Mouse (Mus musculus): ENCODE results near the gene Cenpm. TPM values are rescaled to one million over a fixed set of nuclear protein-coding genes. Genes with fewer than 3 reads are reported as not detected.

Cenpm gene
- total and polyA plus RNA-seq, 3 experiments: 13.7 to 103 (median 70.7) TPM

DNA sequence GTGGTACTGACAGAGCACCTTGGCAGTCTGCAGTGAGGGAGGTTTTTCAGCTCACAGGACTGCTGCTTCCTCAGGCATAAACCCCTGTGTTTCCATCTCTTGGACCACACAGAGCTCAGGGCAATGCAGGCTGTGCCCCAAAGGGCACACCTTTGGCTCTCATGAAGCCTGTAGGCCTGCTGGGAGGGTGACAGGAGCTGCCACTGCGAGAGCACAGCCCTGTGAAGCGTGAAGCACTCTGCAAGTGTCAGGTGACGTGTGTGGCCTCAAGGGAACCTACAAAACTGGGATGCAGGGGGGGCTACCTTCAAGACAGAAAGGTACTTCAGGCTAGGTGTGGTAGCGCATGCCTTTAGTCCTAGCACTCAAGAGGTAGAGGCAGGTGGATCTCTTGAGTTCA, 11.9 kb downstream of the Cenpm start:
- no peak for DNase-seq (ENCODE audit: low spot score)
- ATAC-seq (ENCODE audit: extremely low read depth, insufficient number of reproducible peaks, low FRiP score, poor library complexity, severe bottlenecking): no peak
- Histone ChIP-seq H3K9me3 (replicated peaks) (no peaks in the 10 kb centered on the region), H3K4me3 (ENCODE audit: low read depth, low read length) (no peak overlapping the region), H3K36me3 (replicated peaks) (peaks cover 53% of the 10 kb centered on the region), H3K27me3 (ENCODE audit: insufficient read depth, low read length) (no peaks in the 10 kb centered on the region), H3K4me1 (ENCODE audit: insufficient read depth, low read depth, low read length) (peaks cover 52% of the 10 kb centered on the region)
- no peak for TF ChIP-seq CTCF (IDR thresholded peaks at IDR 0.05; ENCODE audit: low read depth, low read length)
- TF ChIP-seq GATA1 (IDR thresholded peaks at IDR 0.05; ENCODE audit: borderline replicate concordance, low read length): no peak
- TF ChIP-seq GATA2 (IDR thresholded peaks at IDR 0.05; ENCODE audit: borderline replicate concordance, low read depth, low read length): no peak
- no peak for TF ChIP-seq POLR2AphosphoS5 (IDR thresholded peaks at IDR 0.05; ENCODE audit: insufficient replicate concordance, low read depth, low read length)
- TF ChIP-seq TAL1 (conservative IDR thresholded peaks at IDR 0.05; ENCODE audit: low read depth, low read length): no peak

GRCm38 (mm10) chr15:82231591-82232378, 12.8 kb downstream of the Cenpm start:
- peaks cover 46% of the 10 kb centered on the region for H3K36me3 ChIP-seq (replicated peaks)
- no peaks in the 10 kb centered on the region for H3K27me3 ChIP-seq (ENCODE audit: insufficient read depth, low read length)
- H3K9me3 ChIP-seq (replicated peaks): no peaks in the 10 kb centered on the region
- TF ChIP-seq GATA2 (IDR thresholded peaks at IDR 0.05; ENCODE audit: borderline replicate concordance, low read depth, low read length): no peak
- no peak for TF ChIP-seq TAL1 (conservative IDR thresholded peaks at IDR 0.05; ENCODE audit: low read depth, low read length)
- TF ChIP-seq CTCF (IDR thresholded peaks at IDR 0.05; ENCODE audit: low read depth, low read length): no peak
- TF ChIP-seq POLR2AphosphoS5 (IDR thresholded peaks at IDR 0.05; ENCODE audit: insufficient replicate concordance, low read depth, low read length): no peak
- TF ChIP-seq GATA1 (IDR thresholded peaks at IDR 0.05; ENCODE audit: borderline replicate concordance, low read length): no peak
- no peak for DNase-seq (ENCODE audit: low spot score)
- H3K4me3 ChIP-seq (ENCODE audit: low read depth, low read length): no peak overlapping the region
- ATAC-seq (ENCODE audit: extremely low read depth, insufficient number of reproducible peaks, low FRiP score, poor library complexity, severe bottlenecking): no peak
- H3K4me1 ChIP-seq (ENCODE audit: insufficient read depth, low read depth, low read length): peaks cover 51% of the 10 kb centered on the region

DNA sequence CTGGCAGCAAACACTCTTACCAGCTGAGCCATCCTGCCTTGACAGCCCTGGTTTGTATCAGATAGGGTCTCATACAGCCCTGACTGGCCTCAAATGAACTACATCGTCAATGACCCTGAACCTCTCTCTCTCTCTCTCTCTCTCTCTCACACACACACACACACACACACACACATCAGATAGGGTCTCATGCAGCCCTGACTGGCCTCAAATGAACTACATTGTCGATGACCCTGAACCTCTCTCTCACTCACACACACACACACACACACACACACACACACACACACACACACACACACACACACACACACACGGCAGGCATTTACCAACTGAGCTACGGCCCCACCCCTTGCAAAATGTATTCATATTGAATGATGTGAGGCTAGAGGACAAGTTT, 13.4 kb downstream of the Cenpm start:
- peaks cover 50% of the 10 kb centered on the region for H3K4me1 ChIP-seq (ENCODE audit: insufficient read depth, low read depth, low read length)
- DNase-seq (ENCODE audit: low spot score) (no peak), ATAC-seq (ENCODE audit: extremely low read depth, insufficient number of reproducible peaks, low FRiP score, poor library complexity, severe bottlenecking) (no peak)
- H3K4me3 ChIP-seq (ENCODE audit: low read depth, low read length): no peak overlapping the region
- H3K27me3 ChIP-seq (ENCODE audit: insufficient read depth, low read length): peaks cover 2% of the 10 kb centered on the region; the same call in 1 of the 2 replicates
- peaks cover 41% of the 10 kb centered on the region for H3K36me3 ChIP-seq (replicated peaks)
- no peaks in the 10 kb centered on the region for H3K9me3 ChIP-seq (replicated peaks)
- TF ChIP-seq POLR2AphosphoS5 (IDR thresholded peaks at IDR 0.05; ENCODE audit: insufficient replicate concordance, low read depth, low read length) (no peak), GATA1 (IDR thresholded peaks at IDR 0.05; ENCODE audit: borderline replicate concordance, low read length) (no peak), GATA2 (IDR thresholded peaks at IDR 0.05; ENCODE audit: borderline replicate concordance, low read depth, low read length) (no peak), TAL1 (conservative IDR thresholded peaks at IDR 0.05; ENCODE audit: low read depth, low read length) (no peak)

- H3K27me3 ChIP-seq (ENCODE audit: insufficient read depth, low read length): peaks cover 11% of the 10 kb centered on the region; the same call in 1 of the 2 replicates
Measured at GRCm38 (mm10) chr15:82230098-82230611, 14.4 kb downstream of the Cenpm start.

DNA sequence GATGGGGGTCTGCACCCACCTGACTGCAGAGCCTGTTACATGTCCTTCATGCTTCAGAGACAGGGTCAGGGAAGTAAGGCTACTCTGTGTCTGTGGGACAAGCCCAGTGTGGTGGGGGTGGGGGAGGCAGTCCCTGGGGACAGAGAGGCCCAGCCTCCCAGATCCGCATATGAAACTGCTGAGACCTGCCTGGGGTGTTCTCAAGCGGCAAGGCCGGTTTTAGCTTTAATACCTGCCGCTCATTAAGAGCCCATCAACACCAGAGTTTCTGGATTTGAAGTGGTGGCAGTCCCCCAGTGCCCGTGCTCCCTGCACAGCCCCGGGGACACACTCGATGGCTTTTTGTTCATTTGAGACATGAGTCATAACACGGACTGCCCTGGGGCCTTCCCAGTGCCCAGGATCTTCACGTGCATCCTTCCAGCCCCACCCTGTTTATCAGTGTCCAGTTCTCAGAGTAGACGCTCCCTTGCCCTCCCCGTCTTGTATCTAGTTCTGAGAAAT, 15.0 kb downstream of the Cenpm start:
- 0 out of 2 replicates have a peak, but pooled peaks have one; percentile 28 for ATAC-seq (ENCODE audit: extremely low read depth, insufficient number of reproducible peaks, low FRiP score, poor library complexity, severe bottlenecking)
- peaks cover 55% of the 10 kb centered on the region for H3K4me1 ChIP-seq (ENCODE audit: insufficient read depth, low read depth, low read length)
- peaks cover 15% of the 10 kb centered on the region; the same call in 1 of the 2 replicates for H3K27me3 ChIP-seq (ENCODE audit: insufficient read depth, low read length)
- H3K4me3 ChIP-seq (ENCODE audit: low read depth, low read length): peak overlapping the region; percentile 58; the same call in 1 of the 2 replicates
- TF ChIP-seq POLR2AphosphoS5 (IDR thresholded peaks at IDR 0.05; ENCODE audit: insufficient replicate concordance, low read depth, low read length) (no peak), TAL1 (conservative IDR thresholded peaks at IDR 0.05; ENCODE audit: low read depth, low read length) (no peak), GATA2 (IDR thresholded peaks at IDR 0.05; ENCODE audit: borderline replicate concordance, low read depth, low read length) (no peak), CTCF (IDR thresholded peaks at IDR 0.05; ENCODE audit: low read depth, low read length) (no peak), GATA1 (IDR thresholded peaks at IDR 0.05; ENCODE audit: borderline replicate concordance, low read length) (no peak)
- no peaks in the 10 kb centered on the region for H3K9me3 ChIP-seq (replicated peaks)
- peaks cover 27% of the 10 kb centered on the region for H3K36me3 ChIP-seq (replicated peaks)
- no peak for DNase-seq (ENCODE audit: low spot score)

More at GRCm38 (mm10) chr15:82230098-82230611, 14.4 kb downstream of the Cenpm start:
- TF ChIP-seq GATA1 (IDR thresholded peaks at IDR 0.05; ENCODE audit: borderline replicate concordance, low read length) (no peak), TAL1 (conservative IDR thresholded peaks at IDR 0.05; ENCODE audit: low read depth, low read length) (no peak)
- DNase-seq (ENCODE audit: low spot score) (no peak), ATAC-seq (ENCODE audit: extremely low read depth, insufficient number of reproducible peaks, low FRiP score, poor library complexity, severe bottlenecking) (no peak)
- peaks cover 33% of the 10 kb centered on the region for H3K36me3 ChIP-seq (replicated peaks)
- peaks cover 50% of the 10 kb centered on the region for H3K4me1 ChIP-seq (ENCODE audit: insufficient read depth, low read depth, low read length)
- H3K4me3 ChIP-seq (ENCODE audit: low read depth, low read length): peak overlapping the region; percentile 58; the same call in 1 of the 2 replicates
- no peaks in the 10 kb centered on the region for H3K9me3 ChIP-seq (replicated peaks)

GRCm38 (mm10) chr15:82225769-82226168, 18.8 kb downstream of the Cenpm start:
- no peak for DNase-seq (ENCODE audit: low spot score)
- peaks cover 55% of the 10 kb centered on the region for H3K4me1 ChIP-seq (ENCODE audit: insufficient read depth, low read depth, low read length)
- peaks cover 43% of the 10 kb centered on the region for H3K27me3 ChIP-seq (ENCODE audit: insufficient read depth, low read length)
- peak overlapping the region; percentile 22; the same call in 1 of the 2 replicates for H3K4me3 ChIP-seq (ENCODE audit: low read depth, low read length)
- no peak for ATAC-seq (ENCODE audit: extremely low read depth, insufficient number of reproducible peaks, low FRiP score, poor library complexity, severe bottlenecking)
- no peaks in the 10 kb centered on the region for H3K9me3 ChIP-seq (replicated peaks)
- TF ChIP-seq CTCF (IDR thresholded peaks at IDR 0.05; ENCODE audit: low read depth, low read length) (no peak), TAL1 (conservative IDR thresholded peaks at IDR 0.05; ENCODE audit: low read depth, low read length) (no peak), POLR2AphosphoS5 (IDR thresholded peaks at IDR 0.05; ENCODE audit: insufficient replicate concordance, low read depth, low read length) (no peak), GATA2 (IDR thresholded peaks at IDR 0.05; ENCODE audit: borderline replicate concordance, low read depth, low read length) (no peak), GATA1 (IDR thresholded peaks at IDR 0.05; ENCODE audit: borderline replicate concordance, low read length) (no peak)
- H3K36me3 ChIP-seq (replicated peaks): no peaks in the 10 kb centered on the region

Measured in G1E (cell line).